Mouse (Mus musculus) cerebellum, postnatal 4 days (tissue): ENCODE data around the gene Rsbn1.

Experiments used
- DNase-seq, 2 experiments: peaks; one replicate each; pipeline ENCODE4 v3.0.0; 2022; ENCODE audit warnings: low spot score in 2 of 2, mixed read lengths in 1 of 2

The Rsbn1 gene

DNA sequence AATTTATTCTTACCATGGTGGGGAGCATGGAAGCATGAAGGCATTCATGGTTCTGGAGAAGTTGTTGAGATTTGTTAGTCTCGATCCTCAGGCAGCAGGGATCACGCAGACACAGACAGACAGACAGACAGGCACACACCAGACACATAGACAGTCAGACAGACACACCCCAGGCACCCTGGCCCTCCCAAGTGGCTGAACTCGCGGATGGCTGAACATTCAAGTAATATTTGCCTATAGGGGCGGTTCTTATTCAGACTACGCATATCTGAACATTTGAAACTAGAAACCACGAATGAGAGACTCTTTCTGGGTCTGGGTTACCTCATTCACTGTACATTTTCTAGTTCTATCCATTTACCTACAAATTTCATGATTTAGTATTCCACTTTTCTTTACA is 34.7 kb downstream of the Rsbn1 start:
- DNase-seq = no peak

GRCm38 (mm10) chr3:103960622-103961021 is 46.7 kb downstream of the Rsbn1 start:
- no peak for DNase-seq

DNA sequence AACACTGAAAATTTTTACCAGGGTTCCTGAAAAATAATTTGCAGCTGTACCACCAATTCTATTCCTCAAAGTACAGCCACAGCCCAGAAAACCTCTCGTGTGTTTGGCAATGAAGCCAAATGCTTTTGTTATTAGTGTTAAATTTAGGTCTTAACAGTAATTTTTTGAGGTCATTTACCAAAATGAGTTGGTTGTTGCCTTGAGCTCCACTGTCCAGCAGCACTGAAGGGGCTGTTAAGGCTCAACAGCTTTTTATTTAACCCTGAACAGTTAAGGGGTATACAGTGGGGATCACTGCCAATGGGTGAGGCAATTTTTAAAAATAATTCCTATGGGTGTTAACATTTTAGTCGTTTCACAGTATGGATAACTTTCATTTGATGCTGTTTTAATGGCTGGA is 53.3 kb downstream of the Rsbn1 start:
- no peak for DNase-seq

- DNase-seq = peak; percentile 57 to 81
These were observed 54.2 kb downstream of the Rsbn1 start, which contains the start of gene Phtf1 for GRCm38 (mm10) chr3:103967861-103968691. TSS of gene Phtf1 (plus strand) at chr3:103968110.

- peak in 1 of 2 experiments; percentile 70 for DNase-seq
These were observed 54.8 kb downstream of the Rsbn1 start for GRCm38 (mm10) chr3:103968701-103969100.

DNA sequence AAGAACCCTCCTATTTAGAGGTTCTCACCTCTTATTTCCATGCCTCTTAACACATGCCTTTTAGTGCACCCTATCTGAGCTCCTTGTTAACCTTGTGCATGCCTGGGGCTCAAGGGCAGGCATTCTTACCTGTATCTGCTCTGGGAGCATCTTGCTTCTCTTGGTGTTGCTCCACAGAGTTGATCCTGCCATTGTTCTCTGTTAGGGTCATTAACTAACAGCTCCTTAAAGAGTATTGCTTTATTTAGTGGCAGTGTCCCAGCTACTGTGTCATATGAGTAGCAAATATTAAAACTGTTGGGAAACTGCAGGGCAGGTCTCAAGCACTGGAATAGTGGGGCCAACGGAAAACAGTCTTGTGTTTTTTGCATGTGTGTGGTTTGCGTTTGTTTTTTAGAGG is 57.2 kb downstream of the Rsbn1 start:
- DNase-seq = no peak

DNA sequence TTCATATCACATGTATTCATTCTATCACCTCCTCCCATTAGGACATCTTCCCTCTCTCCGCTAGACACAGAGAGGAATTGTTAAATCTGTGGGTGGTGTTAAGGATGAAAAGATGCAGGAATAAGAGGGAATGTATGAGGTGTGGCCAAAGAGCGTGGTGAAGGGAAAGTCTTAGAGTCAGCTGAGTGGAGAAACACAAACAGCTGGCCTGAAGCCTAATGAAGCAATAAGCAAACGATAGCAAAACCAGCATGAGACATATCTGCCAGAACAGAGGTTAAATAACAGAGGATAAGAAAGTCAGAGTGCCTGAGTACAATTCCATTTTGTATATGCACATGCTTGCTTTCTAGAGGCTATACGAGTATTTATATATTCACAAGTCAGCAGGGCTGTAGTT is 70.6 kb downstream of the Rsbn1 start:
- DNase-seq = no peak

GRCm38 (mm10) chr3:103985194-103985593 is 71.3 kb downstream of the Rsbn1 start:
- no peak for DNase-seq

- DNase-seq = no peak
These were observed 74.0 kb downstream of the Rsbn1 start for GRCm38 (mm10) chr3:103987831-103988432.

DNA sequence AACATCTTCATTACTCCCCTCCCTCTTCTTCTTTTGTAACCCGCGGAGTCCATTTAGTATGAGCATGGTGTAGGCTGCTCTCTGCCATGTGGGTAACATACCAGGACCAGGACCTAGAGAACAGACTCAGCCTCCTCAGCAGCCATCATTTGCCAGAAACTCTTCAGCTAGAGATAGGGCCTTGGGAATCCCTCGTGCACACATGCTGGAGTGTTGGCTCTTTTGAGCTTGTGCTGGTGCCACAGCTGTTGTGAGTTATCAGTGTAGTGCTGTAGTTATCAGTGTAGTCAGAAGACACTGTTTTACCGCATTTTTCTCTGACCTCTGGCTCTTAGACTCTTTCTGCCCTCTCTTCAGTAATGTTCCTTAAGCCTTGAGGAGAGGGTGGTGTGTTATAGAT is 75.4 kb downstream of the Rsbn1 start:
- no peak for DNase-seq

DNA sequence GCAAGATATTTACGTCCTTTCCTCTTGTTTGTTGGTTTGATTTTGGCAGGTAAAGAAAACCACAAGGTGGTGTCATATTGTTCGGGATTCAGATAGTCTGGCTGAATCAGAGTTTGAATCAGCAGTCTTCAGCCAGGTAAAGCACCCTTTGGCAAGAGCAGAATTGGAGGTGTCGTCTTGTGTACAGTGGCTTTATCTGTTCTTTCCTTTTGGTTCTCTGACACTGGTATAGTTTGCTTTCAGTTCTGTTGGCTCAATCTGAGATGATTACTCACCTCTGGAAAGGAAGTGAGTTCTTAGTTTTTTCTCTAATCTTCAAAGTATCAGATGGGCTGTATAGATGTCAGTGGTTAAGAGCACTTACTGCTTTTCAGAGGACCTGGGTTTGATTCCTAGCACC is 77.4 kb downstream of the Rsbn1 start:
- DNase-seq = no peak

DNA sequence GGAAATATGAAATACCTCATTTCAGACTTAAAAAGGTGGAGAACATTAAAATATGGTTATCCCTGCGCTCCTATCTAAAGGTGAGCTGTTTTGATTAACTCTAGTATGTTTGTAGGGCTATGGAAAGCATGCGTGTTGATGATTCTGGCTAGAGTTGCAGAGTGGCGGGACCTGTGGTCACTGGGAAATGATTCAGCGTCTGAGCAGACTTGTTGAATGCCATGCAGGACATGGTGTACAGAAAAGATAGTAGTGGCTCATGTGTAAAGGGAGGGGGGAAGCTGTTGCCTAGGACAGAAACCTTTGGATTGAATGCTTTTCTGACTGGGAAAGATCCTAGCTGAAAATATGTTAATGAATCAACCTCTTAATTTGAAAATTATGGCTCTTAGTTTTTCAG is 84.8 kb downstream of the Rsbn1 start:
- DNase-seq = no peak

- DNase-seq = no peak
These were observed 93.1 kb downstream of the Rsbn1 start for GRCm38 (mm10) chr3:104006896-104007466.

GRCm38 (mm10) chr3:104007479-104007878 is 93.6 kb downstream of the Rsbn1 start:
- DNase-seq = peak in 1 of 2 experiments; percentile 54

DNA sequence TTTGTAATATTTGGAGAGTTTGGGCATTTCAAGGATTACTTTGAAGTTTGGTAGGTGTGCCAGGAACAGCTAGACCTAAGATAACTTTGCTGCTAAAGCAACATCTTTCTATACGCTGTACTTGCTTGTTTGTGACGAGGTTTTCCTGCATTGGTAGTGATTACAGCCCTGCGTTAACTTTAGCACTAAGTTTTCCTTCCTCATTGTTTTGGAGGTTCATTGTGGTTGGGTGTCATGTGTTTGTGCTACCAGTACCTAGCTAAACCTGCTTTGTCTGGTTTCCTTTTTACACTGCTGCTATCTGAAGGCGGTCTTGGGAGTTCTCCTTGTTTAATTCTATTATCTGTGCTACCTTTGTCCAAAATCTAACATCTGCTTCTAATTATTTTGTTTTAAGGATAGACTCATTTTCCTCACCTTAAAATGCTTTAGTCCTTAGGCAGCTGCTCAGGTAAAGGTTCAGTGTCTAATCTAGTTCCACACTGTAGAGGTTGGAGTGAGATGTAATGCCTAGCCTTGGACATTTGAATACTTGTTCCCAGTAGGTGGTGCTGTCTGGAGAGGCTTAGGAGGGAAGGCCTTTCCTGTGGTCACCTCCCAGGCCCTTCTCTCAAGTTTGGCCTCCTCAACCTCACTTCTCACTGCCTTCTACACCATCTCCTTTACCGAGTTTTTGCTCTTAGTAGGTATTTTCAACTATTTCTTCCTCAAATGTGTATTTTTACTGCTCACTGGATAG is 96.2 kb downstream of the Rsbn1 start:
- no peak for DNase-seq

- no peak for DNase-seq
These were observed 98.1 kb downstream of the Rsbn1 start for GRCm38 (mm10) chr3:104011972-104012371.
